Mouse (Mus musculus): Measurements from ENCODE around the gene Cited2. TPM values are rescaled to one million over a fixed set of nuclear protein-coding genes. Genes with fewer than 3 reads are reported as not detected.

The Cited2 gene
- polyA plus RNA-seq, 1 experiment from 2014 or later: 71.2 TPM

- peaks cover 22% of the 10 kb centered on the region for H3K4me1 ChIP-seq (ENCODE audit: control insufficient read depth, insufficient read depth, low read length)
- H3K27ac ChIP-seq (replicated peaks; ENCODE audit: low read depth, low read length): peak overlapping the region; percentile 74
- H3K36me3 ChIP-seq (ENCODE audit: control insufficient read depth, insufficient read depth, low read length): no peaks in the 10 kb centered on the region
- H3K9ac ChIP-seq (replicated peaks; ENCODE audit: low read length): peak overlapping the region; percentile 31; the same call in 1 of the 2 replicates
- ATAC-seq (ENCODE audit: low FRiP score, low TSS enrichment) (no peak), DNase-seq (peak; percentile 65)
- H3K9me3 ChIP-seq (ENCODE audit: control insufficient read depth, low read length): no peaks in the 10 kb centered on the region
- peak overlapping the region; percentile 95 for H3K4me3 ChIP-seq (replicated peaks; ENCODE audit: low read depth, low read length)
- no peaks in the 10 kb centered on the region for H3K27me3 ChIP-seq (ENCODE audit: control insufficient read depth, insufficient read depth, low read length)
- H3K4me2 ChIP-seq (ENCODE audit: low read length): peak overlapping the region; percentile 80
- WGBS: 9% methylated on average over 15 of the region's 15 CpGs
Observed at GRCm38 (mm10) chr10:17727161-17727925, 4.3 kb downstream of the Cited2 start.

GRCm38 (mm10) chr10:17727926-17728279 lies 4.9 kb downstream of the Cited2 start:
- 5% methylated on average over 5 of the region's 5 CpGs for WGBS
- ATAC-seq (ENCODE audit: low FRiP score, low TSS enrichment) (no peak), DNase-seq (peak; percentile 88)
- Histone ChIP-seq H3K4me3 (replicated peaks; ENCODE audit: low read depth, low read length) (peak overlapping the region; percentile 95), H3K9me3 (ENCODE audit: control insufficient read depth, low read length) (no peaks in the 10 kb centered on the region), H3K27me3 (ENCODE audit: control insufficient read depth, insufficient read depth, low read length) (no peaks in the 10 kb centered on the region), H3K27ac (replicated peaks; ENCODE audit: low read depth, low read length) (peak overlapping the region; percentile 74), H3K4me1 (ENCODE audit: control insufficient read depth, insufficient read depth, low read length) (peaks cover 22% of the 10 kb centered on the region), H3K36me3 (ENCODE audit: control insufficient read depth, insufficient read depth, low read length) (no peaks in the 10 kb centered on the region), H3K9ac (replicated peaks; ENCODE audit: low read length) (peak overlapping the region; percentile 31; the same call in 1 of the 2 replicates), H3K4me2 (ENCODE audit: low read length) (peak overlapping the region; percentile 80)

- no peak overlapping the region for H3K4me2 ChIP-seq (ENCODE audit: low read length)
- H3K9me3 ChIP-seq (ENCODE audit: control insufficient read depth, low read length): no peaks in the 10 kb centered on the region
- DNase-seq (peak; percentile 11), ATAC-seq (ENCODE audit: low FRiP score, low TSS enrichment) (no peak)
- no peak overlapping the region for H3K27ac ChIP-seq (replicated peaks; ENCODE audit: low read depth, low read length)
- H3K36me3 ChIP-seq (ENCODE audit: control insufficient read depth, insufficient read depth, low read length): no peaks in the 10 kb centered on the region
- H3K4me3 ChIP-seq (replicated peaks; ENCODE audit: low read depth, low read length): no peak overlapping the region
- no peak overlapping the region for H3K9ac ChIP-seq (replicated peaks; ENCODE audit: low read length)
- no peaks in the 10 kb centered on the region for H3K27me3 ChIP-seq (ENCODE audit: control insufficient read depth, insufficient read depth, low read length)
- WGBS: 47% methylated on average over 4 of the region's 4 CpGs
- peaks cover 22% of the 10 kb centered on the region for H3K4me1 ChIP-seq (ENCODE audit: control insufficient read depth, insufficient read depth, low read length)
Observed at GRCm38 (mm10) chr10:17728711-17729110, 5.7 kb downstream of the Cited2 start.

DNA sequence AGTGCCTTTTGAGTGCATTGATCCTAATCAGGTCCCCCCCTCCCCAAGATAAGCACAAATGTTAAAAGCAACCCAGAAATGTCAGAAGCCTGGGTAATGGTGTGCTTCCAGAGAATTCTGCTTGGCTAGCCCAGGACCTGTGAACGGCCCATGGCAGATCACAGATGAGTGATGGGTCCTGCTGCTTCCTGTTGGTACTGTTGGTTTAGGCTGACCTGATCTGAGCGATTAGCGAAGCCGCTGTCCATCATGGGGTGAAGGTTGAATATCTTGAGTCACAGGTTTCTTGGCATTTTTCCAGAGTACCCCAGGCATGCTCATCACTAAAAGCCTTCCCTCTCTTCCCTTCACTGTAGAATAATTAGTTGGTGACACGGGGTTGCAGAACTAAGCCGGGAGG lies 6.5 kb downstream of the Cited2 start:
- WGBS: 68% methylated on average over 6 of the region's 6 CpGs
- Histone ChIP-seq H3K4me1 (ENCODE audit: control insufficient read depth, insufficient read depth, low read length) (peaks cover 22% of the 10 kb centered on the region), H3K9me3 (ENCODE audit: control insufficient read depth, low read length) (no peaks in the 10 kb centered on the region), H3K36me3 (ENCODE audit: control insufficient read depth, insufficient read depth, low read length) (no peaks in the 10 kb centered on the region), H3K27me3 (ENCODE audit: control insufficient read depth, insufficient read depth, low read length) (no peaks in the 10 kb centered on the region), H3K27ac (replicated peaks; ENCODE audit: low read depth, low read length) (no peak overlapping the region), H3K4me2 (ENCODE audit: low read length) (no peak overlapping the region), H3K4me3 (replicated peaks; ENCODE audit: low read depth, low read length) (no peak overlapping the region), H3K9ac (replicated peaks; ENCODE audit: low read length) (no peak overlapping the region)
- DNase-seq (peak; percentile 11), ATAC-seq (ENCODE audit: low FRiP score, low TSS enrichment) (no peak)

GRCm38 (mm10) chr10:17733057-17733456 lies 10.0 kb downstream of the Cited2 start:
- no peak overlapping the region for H3K27ac ChIP-seq (replicated peaks; ENCODE audit: low read depth, low read length)
- H3K9me3 ChIP-seq (ENCODE audit: control insufficient read depth, low read length): no peaks in the 10 kb centered on the region
- ATAC-seq (ENCODE audit: low FRiP score, low TSS enrichment) (peak; percentile 16; the same call in 1 of the 2 replicates), DNase-seq (peak; percentile 93)
- WGBS: 13% methylated on average over 4 of the region's 4 CpGs
- H3K4me2 ChIP-seq (ENCODE audit: low read length): no peak overlapping the region
- no peaks in the 10 kb centered on the region for H3K36me3 ChIP-seq (ENCODE audit: control insufficient read depth, insufficient read depth, low read length)
- no peaks in the 10 kb centered on the region for H3K27me3 ChIP-seq (ENCODE audit: control insufficient read depth, insufficient read depth, low read length)
- H3K9ac ChIP-seq (replicated peaks; ENCODE audit: low read length): no peak overlapping the region
- no peaks in the 10 kb centered on the region for H3K4me1 ChIP-seq (ENCODE audit: control insufficient read depth, insufficient read depth, low read length)
- no peak overlapping the region for H3K4me3 ChIP-seq (replicated peaks; ENCODE audit: low read depth, low read length)

DNA sequence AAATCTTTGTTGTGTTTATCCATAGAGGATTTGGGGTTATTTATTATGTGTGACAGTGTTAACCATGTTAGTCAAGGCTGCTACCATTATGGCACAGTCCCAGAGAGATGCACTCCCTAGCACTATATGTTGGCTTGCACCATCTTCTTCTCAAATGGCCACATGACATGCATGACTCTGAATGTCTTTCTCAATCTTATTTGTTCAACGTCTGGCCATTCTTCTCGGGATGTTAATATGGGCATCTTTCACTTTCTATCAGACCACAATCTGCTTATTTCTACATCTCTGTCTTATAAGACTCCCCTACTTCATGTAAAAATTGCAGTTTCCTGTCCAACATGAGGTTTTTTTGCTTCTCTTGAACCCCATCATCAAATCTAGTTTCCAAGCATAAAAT lies 19.6 kb downstream of the Cited2 start:
- WGBS: 99% methylated on average over 2 of the region's 2 CpGs
- no peak for DNase-seq
- Histone ChIP-seq H3K9ac (replicated peaks; ENCODE audit: low read length) (no peak overlapping the region), H3K4me3 (replicated peaks; ENCODE audit: low read depth, low read length) (no peak overlapping the region), H3K27ac (replicated peaks; ENCODE audit: low read depth, low read length) (no peak overlapping the region), H3K9me3 (ENCODE audit: control insufficient read depth, low read length) (no peaks in the 10 kb centered on the region), H3K27me3 (ENCODE audit: control insufficient read depth, insufficient read depth, low read length) (no peaks in the 10 kb centered on the region), H3K4me1 (ENCODE audit: control insufficient read depth, insufficient read depth, low read length) (no peaks in the 10 kb centered on the region), H3K4me2 (ENCODE audit: low read length) (no peak overlapping the region), H3K36me3 (ENCODE audit: control insufficient read depth, insufficient read depth, low read length) (no peaks in the 10 kb centered on the region)
- no peak for ATAC-seq (ENCODE audit: low FRiP score, low TSS enrichment)

GRCm38 (mm10) chr10:17752478-17752877 lies 29.5 kb downstream of the Cited2 start:
- DNase-seq: no peak
- H3K4me1 ChIP-seq (ENCODE audit: control insufficient read depth, insufficient read depth, low read length): no peaks in the 10 kb centered on the region
- no peak overlapping the region for H3K4me2 ChIP-seq (ENCODE audit: low read length)
- ATAC-seq (ENCODE audit: low FRiP score, low TSS enrichment): no peak
- 79% methylated on average over 5 of the region's 5 CpGs for WGBS
- H3K27me3 ChIP-seq (ENCODE audit: control insufficient read depth, insufficient read depth, low read length): no peaks in the 10 kb centered on the region
- H3K27ac ChIP-seq (replicated peaks; ENCODE audit: low read depth, low read length): no peak overlapping the region
- no peaks in the 10 kb centered on the region for H3K36me3 ChIP-seq (ENCODE audit: control insufficient read depth, insufficient read depth, low read length)
- H3K9me3 ChIP-seq (ENCODE audit: control insufficient read depth, low read length): peaks cover 6% of the 10 kb centered on the region; the same call in 1 of the 2 replicates
- no peak overlapping the region for H3K4me3 ChIP-seq (replicated peaks; ENCODE audit: low read depth, low read length)
- H3K9ac ChIP-seq (replicated peaks; ENCODE audit: low read length): no peak overlapping the region

DNA sequence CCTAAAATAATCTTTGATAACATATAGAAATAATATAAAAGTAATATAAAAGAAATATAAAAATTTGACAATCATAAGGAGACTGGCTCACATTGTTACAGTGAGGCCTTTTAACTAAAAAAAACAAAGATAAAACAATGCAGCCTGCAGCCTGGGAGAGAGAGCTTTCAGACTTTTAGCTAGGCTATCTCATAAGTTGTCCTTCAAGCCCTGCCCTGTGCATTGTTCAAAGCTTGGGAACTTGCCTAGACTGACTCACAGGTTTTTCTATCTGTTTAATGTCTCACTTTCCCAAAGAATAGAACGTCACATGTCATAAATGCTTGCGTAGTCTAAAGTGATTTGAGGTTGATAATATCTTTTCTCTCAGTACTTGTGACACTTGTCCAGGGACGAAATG lies 36.8 kb downstream of the Cited2 start:
- no peak overlapping the region for H3K27ac ChIP-seq (replicated peaks; ENCODE audit: low read depth, low read length)
- 90% methylated on average over 3 of the region's 3 CpGs for WGBS
- H3K9me3 ChIP-seq (ENCODE audit: control insufficient read depth, low read length): peaks cover 6% of the 10 kb centered on the region; the same call in 1 of the 2 replicates
- ATAC-seq (ENCODE audit: low FRiP score, low TSS enrichment) (no peak), DNase-seq (no peak)
- H3K4me3 ChIP-seq (replicated peaks; ENCODE audit: low read depth, low read length): no peak overlapping the region
- no peaks in the 10 kb centered on the region for H3K27me3 ChIP-seq (ENCODE audit: control insufficient read depth, insufficient read depth, low read length)
- H3K36me3 ChIP-seq (ENCODE audit: control insufficient read depth, insufficient read depth, low read length): no peaks in the 10 kb centered on the region
- no peak overlapping the region for H3K9ac ChIP-seq (replicated peaks; ENCODE audit: low read length)
- H3K4me2 ChIP-seq (ENCODE audit: low read length): no peak overlapping the region
- H3K4me1 ChIP-seq (ENCODE audit: control insufficient read depth, insufficient read depth, low read length): no peaks in the 10 kb centered on the region

Measured in midbrain, embryonic 14.5 days (tissue).